Comparison of ENCODE assay signal across 10 mouse cellular contexts in genomic region chr6:87102421-87102911, GRCm38 (mm10). TPM values are rescaled to one million over a fixed set of nuclear protein-coding genes. Genes with fewer than 3 reads are reported as not detected.
DNase-seq lines count a peak whose midpoint lies in the region; ATAC-seq and TF ChIP-seq lines count a peak whose summit lies in the region.
"Had no signal": no experiment of that assay in that cellular context is flagged by ENCODE, and none has a peak within 500 bp of the region (broad histone marks: within the 10 kb centered on the region; RNA-seq: fewer than 3 reads in every experiment).

No protein-coding gene starts in this region.

- no peaks in the 10 kb centered on the region for H3K9me3 ChIP-seq in heart, embryonic 14.5 days (ENCODE audit: control insufficient read depth, low read length)
- no peaks in the 10 kb centered on the region for H3K9me3 ChIP-seq in lung, embryonic 14.5 days (ENCODE audit: low read depth, low read length)
- H3K9me3 ChIP-seq: megakaryocyte, embryonic 14.5 days had no signal

- no peak overlapping the region for H3K4me3 ChIP-seq in heart, embryonic 14.5 days (ENCODE audit: control insufficient read depth in 1 of 2, insufficient read depth in 1 of 2, low read depth in 1 of 2, low read length in 2 of 2)
- H3K4me3 ChIP-seq in lung, embryonic 14.5 days (ENCODE audit: low read depth, low read length): no peak overlapping the region
- H3K4me3 ChIP-seq in left cerebral cortex, adult 2 months: no peak overlapping the region
- H3K4me3 ChIP-seq: megakaryocyte, embryonic 14.5 days had no signal

- H3K9ac ChIP-seq in heart, embryonic 14.5 days (ENCODE audit: low read length): no peak overlapping the region
- H3K9ac ChIP-seq in lung, embryonic 14.5 days: no peak overlapping the region

- no peak for TF ChIP-seq CTCF in lung, embryonic 14.5 days (IDR thresholded peaks at IDR 0.05; ENCODE audit: low read depth)
- no peak for TF ChIP-seq CTCF in left cerebral cortex, adult 2 months (IDR thresholded peaks at IDR 0.05)

- DNase-seq in embryo, embryonic 9.5 days (ENCODE audit: extremely low spot score): peak; percentile 17
- DNase-seq in embryo, embryonic 11 days: no peak
- peak; percentile 86 for DNase-seq in Muller cell, postnatal 12 days (ENCODE audit: inconsistent ontology term)
- DNase-seq in lung, embryonic 14.5 days: peak; percentile 39
- DNase-seq in T-cell, adult 2 months (ENCODE audit: low spot score): no peak
- DNase-seq in left cerebral cortex, adult 2 months (ENCODE audit: extremely low spot score in 1 of 2, low spot score in 2 of 2): no peak
- DNase-seq in ovary, adult 18-20 months (ENCODE audit: low spot score): no peak

- H3K27me3 ChIP-seq in heart, embryonic 14.5 days (ENCODE audit: control insufficient read depth, insufficient read depth, low read length): no peaks in the 10 kb centered on the region
- no peaks in the 10 kb centered on the region for H3K27me3 ChIP-seq in lung, embryonic 14.5 days (ENCODE audit: insufficient read depth, low read length)
- H3K27me3 ChIP-seq: CH12.LX had no signal

- H3K4me2 ChIP-seq in heart, embryonic 14.5 days (ENCODE audit: low read length): no peak overlapping the region
- no peak overlapping the region for H3K4me2 ChIP-seq in lung, embryonic 14.5 days

- peak overlapping the region; percentile 48 to 61; a peak in 3 of 4 replicates for H3K27ac ChIP-seq in heart, embryonic 14.5 days (replicated peaks in 1 of 2; ENCODE audit: control insufficient read depth in 1 of 2, insufficient read depth in 1 of 2, low read depth in 2 of 2, low read length in 2 of 2)
- peak overlapping the region; percentile 43; the same call in 1 of the 2 replicates for H3K27ac ChIP-seq in lung, embryonic 14.5 days (ENCODE audit: low read depth)
- H3K27ac ChIP-seq in left cerebral cortex, adult 2 months: no peak overlapping the region

- peaks cover 15 to 19% of the 10 kb centered on the region in 2 experiments for H3K4me1 ChIP-seq in heart, embryonic 14.5 days (ENCODE audit: control insufficient read depth in 2 of 2, insufficient read depth in 2 of 2, low read length in 2 of 2)
- H3K4me1 ChIP-seq in lung, embryonic 14.5 days (ENCODE audit: insufficient read depth): peaks cover 9% of the 10 kb centered on the region; the same call in 1 of the 2 replicates

- 23% methylated on average over 7 of the region's 7 CpGs for WGBS in heart, embryonic 14.5 days
- WGBS in lung, embryonic 14.5 days: 21% methylated on average over 7 of the region's 7 CpGs

- ATAC-seq in heart, embryonic 14.5 days (ENCODE audit: insufficient number of reproducible peaks, insufficient read depth, low FRiP score, low read depth): no peak
- ATAC-seq in lung, embryonic 14.5 days (ENCODE audit: insufficient read depth): no peak

- intact Hi-C loops in left cerebral cortex, adult 2 months (cut with DNase I): loop anchor here (10.0 kb wide), 1 partner anchor 422 kb away; no protein-coding TSS in a partner anchor

- no peaks in the 10 kb centered on the region for H3K36me3 ChIP-seq in heart, embryonic 14.5 days (ENCODE audit: control insufficient read depth, insufficient read depth, low read length)
- H3K36me3 ChIP-seq in lung, embryonic 14.5 days (ENCODE audit: insufficient read depth): no peaks in the 10 kb centered on the region

RNA-seq across cellular contexts. Expression of gene D6Ertd527e, which starts 2.1 kb away (rescaled TPM):
- polyA plus RNA-seq in heart, embryonic 14.5 days (2014; fragmentation: Nextera tagmentation; extraction: Ambion mirVana): 0.13 TPM in 1 of 2 replicates, not detected in the other
- polyA plus RNA-seq in lung, embryonic 14.5 days (2014; fragmentation: Nextera tagmentation; extraction: Ambion mirVana): 0.53 and 0.69 TPM in 2 replicates
- total RNA-seq in left cerebral cortex, adult 2 months (2021): not detected

RNA-seq across cellular contexts. Expression of gene Gfpt1, which starts 59.8 kb away (rescaled TPM):
- 12.3 and 13.4 TPM in 2 replicates for polyA plus RNA-seq in heart, embryonic 14.5 days (2014; fragmentation: Nextera tagmentation; extraction: Ambion mirVana)
- 22.1 and 25.7 TPM in 2 replicates for polyA plus RNA-seq in lung, embryonic 14.5 days (2014; fragmentation: Nextera tagmentation; extraction: Ambion mirVana)
- total RNA-seq in left cerebral cortex, adult 2 months (2021): 10 to 100 TPM; 51.5 to 56.0 TPM

Comparison
In these comparisons a context has a peak if more than half of its experiments do, and no peak if none do; other contexts are left out.
1. DNase-seq: peak in embryo, embryonic 9.5 days (single experiment), Muller cell, postnatal 12 days (single experiment) and lung, embryonic 14.5 days (single experiment); none in embryo, embryonic 11 days (single experiment), T-cell, adult 2 months (single experiment), left cerebral cortex, adult 2 months (0 of 2) and ovary, adult 18-20 months (single experiment).